Mouse (Mus musculus): ENCODE results near the gene Nubp1. TPM values are rescaled to one million over a fixed set of nuclear protein-coding genes. Genes with fewer than 3 reads are reported as not detected.

The Nubp1 gene
- polyA plus RNA-seq, 1 experiment, result 20.3 TPM

DNA sequence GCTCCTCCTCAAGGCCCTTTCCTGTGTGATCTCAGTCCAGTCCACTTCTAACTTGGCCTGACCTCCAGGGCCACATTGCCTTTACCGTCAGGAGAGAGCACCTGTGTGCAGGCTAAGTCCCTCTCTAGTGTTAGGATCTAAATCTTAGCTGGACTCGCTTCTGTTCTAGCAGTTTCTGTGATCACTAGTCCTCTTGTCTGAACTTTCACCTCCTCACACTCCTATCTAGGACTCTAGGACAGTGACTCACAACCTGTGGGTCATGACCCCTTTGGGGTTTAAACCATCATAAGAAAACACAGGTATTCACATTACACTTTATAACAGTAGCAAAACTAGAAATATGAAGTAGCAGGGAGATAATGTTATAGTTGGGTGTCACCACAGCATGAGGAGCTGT, 40.2 kb downstream of the Nubp1 start:
- Histone ChIP-seq H3K27me3 (ENCODE audit: control insufficient read depth, insufficient read depth, low read length) (no peaks in the 10 kb centered on the region), H3K4me1 (ENCODE audit: control insufficient read depth, insufficient read depth, insufficient read length, low read length) (peaks cover 52% of the 10 kb centered on the region), H3K36me3 (ENCODE audit: control insufficient read depth, insufficient read depth, low read length) (no peaks in the 10 kb centered on the region), H3K4me3 (ENCODE audit: low read depth, low read length) (no peak overlapping the region), H3K27ac (ENCODE audit: insufficient read depth, low read depth, low read length) (peak overlapping the region; percentile 97)
- no peak for TF ChIP-seq CTCF (IDR thresholded peaks at IDR 0.05; ENCODE audit: extremely low read depth, insufficient read length, insufficient replicate concordance, low read depth, low read length)
- TF ChIP-seq POLR2A (IDR thresholded peaks at IDR 0.05; ENCODE audit: low read depth, low read length), result no peak
- 36% methylated on average over 2 of the region's 2 CpGs for WGBS

- WGBS, result 6% methylated on average over 8 of the region's 8 CpGs
- peaks cover 52% of the 10 kb centered on the region for H3K4me1 ChIP-seq (ENCODE audit: control insufficient read depth, insufficient read depth, insufficient read length, low read length)
- no peak overlapping the region for H3K4me3 ChIP-seq (ENCODE audit: low read depth, low read length)
- no peaks in the 10 kb centered on the region for H3K27me3 ChIP-seq (ENCODE audit: control insufficient read depth, insufficient read depth, low read length)
- H3K27ac ChIP-seq (ENCODE audit: insufficient read depth, low read depth, low read length), result peak overlapping the region; percentile 97
- TF ChIP-seq CTCF (IDR thresholded peaks at IDR 0.05; ENCODE audit: extremely low read depth, insufficient read length, insufficient replicate concordance, low read depth, low read length) (no peak), POLR2A (IDR thresholded peaks at IDR 0.05; ENCODE audit: low read depth, low read length) (no peak)
- no peaks in the 10 kb centered on the region for H3K36me3 ChIP-seq (ENCODE audit: control insufficient read depth, insufficient read depth, low read length)
Measured at GRCm38 (mm10) chr16:10452445-10452896, 40.7 kb downstream of the Nubp1 start.

DNA sequence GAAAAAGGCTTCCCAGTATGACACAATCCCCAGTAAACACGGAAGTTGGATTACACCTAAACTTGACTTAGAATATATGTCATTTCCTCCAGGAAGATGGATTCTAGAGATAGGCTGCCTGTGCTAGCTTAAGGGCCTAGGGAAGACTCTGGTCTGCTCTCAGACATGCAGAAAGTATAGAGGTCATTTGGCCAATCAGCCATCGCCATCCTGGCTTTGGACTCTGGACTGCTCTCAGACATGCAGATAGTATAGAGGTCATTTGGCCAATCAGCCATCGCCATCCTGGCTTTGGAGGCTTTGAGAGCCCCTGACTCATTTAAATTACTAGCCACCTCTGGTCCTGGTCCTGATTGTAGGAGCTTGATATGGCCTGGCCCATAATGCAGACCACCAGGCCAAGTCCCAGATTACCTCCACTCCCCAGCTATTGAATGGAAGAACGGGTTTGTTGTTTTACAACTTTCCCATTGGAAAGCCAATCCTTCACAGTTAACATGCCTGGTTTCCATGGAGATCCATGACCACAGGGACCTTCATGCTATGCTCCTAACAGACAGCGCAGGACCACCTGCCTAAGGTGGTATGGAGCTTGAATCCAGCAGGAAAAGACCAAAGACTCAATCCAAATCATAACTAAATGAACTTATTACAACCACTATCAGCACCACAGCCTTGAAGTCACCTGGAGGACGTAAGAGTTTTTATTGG, 42.3 kb downstream of the Nubp1 start:
- Histone ChIP-seq H3K27me3 (ENCODE audit: control insufficient read depth, insufficient read depth, low read length) (no peaks in the 10 kb centered on the region), H3K36me3 (ENCODE audit: control insufficient read depth, insufficient read depth, low read length) (no peaks in the 10 kb centered on the region), H3K4me3 (ENCODE audit: low read depth, low read length) (no peak overlapping the region), H3K27ac (ENCODE audit: insufficient read depth, low read depth, low read length) (peak overlapping the region; percentile 97), H3K4me1 (ENCODE audit: control insufficient read depth, insufficient read depth, insufficient read length, low read length) (peaks cover 51% of the 10 kb centered on the region)
- TF ChIP-seq CTCF (IDR thresholded peaks at IDR 0.05; ENCODE audit: extremely low read depth, insufficient read length, insufficient replicate concordance, low read depth, low read length) (no peak), POLR2A (IDR thresholded peaks at IDR 0.05; ENCODE audit: low read depth, low read length) (no peak)
- 32% methylated on average over 6 of the region's 6 CpGs for WGBS

DNA sequence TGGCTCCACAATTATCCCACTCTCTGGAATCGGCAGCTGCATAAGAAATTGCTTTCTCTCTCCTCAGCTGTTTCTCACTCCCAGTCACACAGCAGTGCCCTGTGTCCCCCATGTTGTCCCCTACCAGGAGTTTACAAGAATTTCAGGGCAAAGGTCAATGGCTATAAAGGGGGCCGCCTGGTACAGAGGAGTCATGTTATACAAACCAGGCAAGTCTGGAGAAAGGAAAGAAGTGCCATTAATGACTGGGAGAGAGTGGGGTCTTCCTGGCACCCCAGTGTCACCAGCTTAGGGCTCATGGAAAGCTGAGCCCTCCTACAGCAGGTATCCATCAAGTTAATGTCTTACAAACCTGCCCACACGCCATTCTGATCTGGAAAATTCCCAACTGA, 42.8 kb downstream of the Nubp1 start:
- Histone ChIP-seq H3K4me1 (ENCODE audit: control insufficient read depth, insufficient read depth, insufficient read length, low read length) (peaks cover 51% of the 10 kb centered on the region), H3K36me3 (ENCODE audit: control insufficient read depth, insufficient read depth, low read length) (no peaks in the 10 kb centered on the region), H3K27ac (ENCODE audit: insufficient read depth, low read depth, low read length) (peak overlapping the region; percentile 75), H3K27me3 (ENCODE audit: control insufficient read depth, insufficient read depth, low read length) (no peaks in the 10 kb centered on the region), H3K4me3 (ENCODE audit: low read depth, low read length) (no peak overlapping the region)
- TF ChIP-seq CTCF (IDR thresholded peaks at IDR 0.05; ENCODE audit: extremely low read depth, insufficient read length, insufficient replicate concordance, low read depth, low read length) (no peak), POLR2A (IDR thresholded peaks at IDR 0.05; ENCODE audit: low read depth, low read length) (no peak)
- 15% methylated on average over 3 of the region's 3 CpGs for WGBS

DNA sequence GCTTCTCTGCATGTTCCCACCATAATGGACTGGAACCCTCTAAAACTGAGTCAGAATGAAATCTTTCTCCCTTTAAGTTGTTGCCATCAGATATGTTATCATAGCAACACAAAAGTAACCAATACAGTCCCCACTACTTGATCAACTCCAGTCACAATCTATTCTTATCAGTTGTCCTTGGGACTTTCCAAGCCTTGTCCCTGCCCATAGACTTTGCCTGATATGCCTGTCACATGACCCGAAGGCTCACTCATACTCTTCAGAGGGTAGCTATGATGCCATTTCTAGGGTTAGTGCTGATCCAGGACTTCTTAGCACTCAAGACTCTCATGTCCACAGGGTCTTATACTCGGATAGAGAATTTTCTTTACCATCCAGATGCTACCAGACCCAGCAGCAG, 48.4 kb downstream of the Nubp1 start:
- H3K4me1 ChIP-seq (ENCODE audit: control insufficient read depth, insufficient read depth, insufficient read length, low read length), result peaks cover 28% of the 10 kb centered on the region
- 44% methylated on average over 2 of the region's 2 CpGs for WGBS
- peak overlapping the region; percentile 96 for H3K27ac ChIP-seq (ENCODE audit: insufficient read depth, low read depth, low read length)
- TF ChIP-seq CTCF (IDR thresholded peaks at IDR 0.05; ENCODE audit: extremely low read depth, insufficient read length, insufficient replicate concordance, low read depth, low read length), result no peak
- TF ChIP-seq POLR2A (IDR thresholded peaks at IDR 0.05; ENCODE audit: low read depth, low read length), result no peak
- H3K27me3 ChIP-seq (ENCODE audit: control insufficient read depth, insufficient read depth, low read length), result no peaks in the 10 kb centered on the region
- no peak overlapping the region for H3K4me3 ChIP-seq (ENCODE audit: low read depth, low read length)
- H3K36me3 ChIP-seq (ENCODE audit: control insufficient read depth, insufficient read depth, low read length), result no peaks in the 10 kb centered on the region

GRCm38 (mm10) chr16:10461178-10461577, 49.4 kb downstream of the Nubp1 start:
- peaks cover 28% of the 10 kb centered on the region; the same call in 1 of the 2 replicates for H3K4me1 ChIP-seq (ENCODE audit: control insufficient read depth, insufficient read depth, insufficient read length, low read length)
- H3K27ac ChIP-seq (ENCODE audit: insufficient read depth, low read depth, low read length), result no peak overlapping the region
- H3K27me3 ChIP-seq (ENCODE audit: control insufficient read depth, insufficient read depth, low read length), result no peaks in the 10 kb centered on the region
- TF ChIP-seq CTCF (IDR thresholded peaks at IDR 0.05; ENCODE audit: extremely low read depth, insufficient read length, insufficient replicate concordance, low read depth, low read length) (no peak), POLR2A (IDR thresholded peaks at IDR 0.05; ENCODE audit: low read depth, low read length) (no peak)
- 85% methylated on average over 2 of the region's 2 CpGs for WGBS
- no peak overlapping the region for H3K4me3 ChIP-seq (ENCODE audit: low read depth, low read length)
- H3K36me3 ChIP-seq (ENCODE audit: control insufficient read depth, insufficient read depth, low read length), result no peaks in the 10 kb centered on the region

GRCm38 (mm10) chr16:10465011-10465681, 53.4 kb downstream of the Nubp1 start:
- no peaks in the 10 kb centered on the region for H3K27me3 ChIP-seq (ENCODE audit: control insufficient read depth, insufficient read depth, low read length)
- 19% methylated on average over 4 of the region's 4 CpGs for WGBS
- H3K4me3 ChIP-seq (ENCODE audit: low read depth, low read length), result peak overlapping the region; percentile 44
- H3K36me3 ChIP-seq (ENCODE audit: control insufficient read depth, insufficient read depth, low read length), result no peaks in the 10 kb centered on the region
- H3K4me1 ChIP-seq (ENCODE audit: control insufficient read depth, insufficient read depth, insufficient read length, low read length), result peaks cover 25% of the 10 kb centered on the region; the same call in 1 of the 2 replicates
- H3K27ac ChIP-seq (ENCODE audit: insufficient read depth, low read depth, low read length), result peak overlapping the region; percentile 96
- TF ChIP-seq CTCF (IDR thresholded peaks at IDR 0.05; ENCODE audit: extremely low read depth, insufficient read length, insufficient replicate concordance, low read depth, low read length), result no peak
- TF ChIP-seq POLR2A (IDR thresholded peaks at IDR 0.05; ENCODE audit: low read depth, low read length), result no peak

Data from small intestine, adult 2 months (tissue).